Mouse (Mus musculus) thymus, adult 2 months (tissue): ENCODE data around the gene Map1s. TPM values are rescaled to one million over a fixed set of nuclear protein-coding genes. Genes with fewer than 3 reads are reported as not detected.

ENCODE experiments used
- DNase-seq: peaks from one replicate; pipeline ENCODE4 v3.0.0; 2021
- H3K27ac ChIP-seq: fragments of 200-500 bp; 2 replicates; pipeline ENCODE4 v1.5.1; 2012; ENCODE audit warnings: low read length, control low read depth; ENCODE audit not compliant: control insufficient read depth, insufficient read depth
- H3K27me3 ChIP-seq: fragments of 200-500 bp; 2 replicates; pipeline ENCODE4 v1.6.1; 2012; ENCODE audit warnings: mild to moderate bottlenecking, low read length, moderate library complexity, mixed read lengths; ENCODE audit not compliant: control insufficient read depth, insufficient read depth
- H3K36me3 ChIP-seq: fragments of 200-500 bp; 2 replicates; pipeline ENCODE4 v1.6.1; 2012; ENCODE audit warnings: mild to moderate bottlenecking, low read length, moderate library complexity; ENCODE audit not compliant: control insufficient read depth, insufficient read depth
- H3K4me1 ChIP-seq: fragments of 200-500 bp; replicated peaks from 2 replicates; pipeline ENCODE4 v1.6.1; 2012; ENCODE audit warnings: low read length; ENCODE audit not compliant: control insufficient read depth, insufficient read depth
- H3K4me3 ChIP-seq: fragments of 200-500 bp; 2 replicates; pipeline ENCODE4 v1.5.1; 2012; ENCODE audit warnings: mild to moderate bottlenecking, low read length, control low read depth, moderate library complexity; ENCODE audit not compliant: control insufficient read depth, insufficient read depth
- CTCF ChIP-seq: fragments of 200-500 bp; IDR thresholded peaks from 2 replicates; pipeline ENCODE4 v1.5.1; 2012; ENCODE audit warnings: mild to moderate bottlenecking, control low read depth, low read length, moderate library complexity, borderline replicate concordance; ENCODE audit not compliant: control insufficient read depth, poor library complexity, insufficient read depth; ENCODE audit errors: extremely low read depth
- POLR2A ChIP-seq: fragments of 200-500 bp; IDR thresholded peaks from 2 replicates; pipeline ENCODE4 v1.6.1; 2012; ENCODE audit warnings: mild to moderate bottlenecking, low read length, control low read depth, moderate library complexity; ENCODE audit not compliant: control insufficient read depth, poor library complexity, insufficient read depth; ENCODE audit errors: extremely low read depth
- WGBS: fragments of 180-500 bp; shearing (Covaris S2); methylation state at CpG from one replicate; pipeline ENCODE4 v1.1.7; 2018; 5-methylcytosine and 5-hydroxymethylcytosine counted together
- polyA plus RNA-seq: library from polyadenylated mRNA; depleted of rRNA; stranded (reverse); fragments of >200 nt; gene quantifications from 2 replicates; pipeline ENCODE4 v1.2.3, GENCODE M21; 2012

Gene Map1s
- polyA plus RNA-seq, 1 experiment = 145 TPM

DNA sequence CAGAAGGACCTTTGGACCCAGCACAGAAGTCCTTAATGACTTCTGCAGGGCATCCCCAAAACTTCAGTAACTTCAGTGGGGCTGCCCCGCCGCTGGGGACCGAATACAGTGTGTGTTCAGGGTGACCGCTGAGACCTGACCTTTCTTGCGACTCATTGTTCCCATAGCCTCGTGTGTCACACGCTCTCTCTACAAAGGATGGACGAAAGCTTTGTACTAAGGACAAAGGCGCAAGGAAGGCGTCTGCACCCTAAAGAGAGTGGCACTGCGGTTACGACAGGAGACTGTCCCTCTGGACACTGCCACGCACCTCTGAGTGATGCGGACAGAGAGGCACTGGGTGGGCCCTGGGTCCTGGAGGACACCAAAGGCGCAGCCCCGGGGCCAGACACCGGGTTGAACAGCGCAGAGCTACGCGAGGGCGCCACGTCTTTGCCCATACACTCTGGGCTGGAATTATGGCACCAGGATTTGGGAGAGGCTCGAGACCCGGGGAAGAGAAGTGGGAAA lies 41.0 kb upstream of the Map1s start:
- H3K27ac ChIP-seq = no peak overlapping the region
- H3K4me1 ChIP-seq = peaks cover 44% of the 10 kb centered on the region
- H3K36me3 ChIP-seq = no peaks in the 10 kb centered on the region
- TF ChIP-seq POLR2A = no peak
- no peak for TF ChIP-seq CTCF
- peak overlapping the region; percentile 59 for H3K4me3 ChIP-seq
- peaks cover 26% of the 10 kb centered on the region for H3K27me3 ChIP-seq
- peak; percentile 45 for DNase-seq
- WGBS = 2% methylated on average over 24 of the region's 24 CpGs

- H3K4me1 ChIP-seq = peaks cover 44% of the 10 kb centered on the region
- no peak overlapping the region for H3K27ac ChIP-seq
- no peaks in the 10 kb centered on the region for H3K36me3 ChIP-seq
- peak; percentile 100 for DNase-seq
- TF ChIP-seq POLR2A (peak; percentile 30; the same call in 1 of the 2 replicates), CTCF (no peak)
- peaks cover 26% of the 10 kb centered on the region for H3K27me3 ChIP-seq
- under 1% methylated on average over 46 of the region's 46 CpGs for WGBS
- H3K4me3 ChIP-seq = peak overlapping the region; percentile 59
Measured at GRCm38 (mm10) chr8:70865350-70866000, 40.3 kb upstream of the Map1s start.

DNA sequence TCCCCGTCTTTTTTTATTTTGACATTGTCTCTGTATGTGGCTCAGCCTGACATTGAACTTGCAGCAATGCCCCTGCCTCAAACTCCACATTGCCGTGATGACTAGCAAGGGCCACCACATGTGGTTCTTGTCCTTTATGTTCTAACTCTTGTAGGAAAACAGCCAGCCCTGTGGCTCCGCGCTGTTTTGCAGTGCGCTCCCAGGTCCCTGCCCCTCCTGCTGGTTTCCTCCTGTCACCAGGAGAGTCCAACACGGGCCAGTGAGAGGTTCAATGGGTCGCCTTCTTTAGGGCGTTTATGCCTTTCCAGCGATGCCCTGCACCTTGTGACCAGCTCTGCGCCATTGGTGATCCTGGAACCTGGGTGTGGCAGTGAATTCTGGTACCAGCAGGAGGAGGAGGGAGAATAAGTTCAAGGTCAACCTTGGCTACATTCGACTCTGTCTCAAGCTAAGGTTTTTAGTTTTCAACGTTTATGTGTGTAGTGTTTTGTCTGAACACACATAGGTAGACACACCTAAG lies 39.7 kb upstream of the Map1s start:
- 15% methylated on average over 12 of the region's 12 CpGs for WGBS
- TF ChIP-seq POLR2A (no peak), CTCF (no peak)

DNA sequence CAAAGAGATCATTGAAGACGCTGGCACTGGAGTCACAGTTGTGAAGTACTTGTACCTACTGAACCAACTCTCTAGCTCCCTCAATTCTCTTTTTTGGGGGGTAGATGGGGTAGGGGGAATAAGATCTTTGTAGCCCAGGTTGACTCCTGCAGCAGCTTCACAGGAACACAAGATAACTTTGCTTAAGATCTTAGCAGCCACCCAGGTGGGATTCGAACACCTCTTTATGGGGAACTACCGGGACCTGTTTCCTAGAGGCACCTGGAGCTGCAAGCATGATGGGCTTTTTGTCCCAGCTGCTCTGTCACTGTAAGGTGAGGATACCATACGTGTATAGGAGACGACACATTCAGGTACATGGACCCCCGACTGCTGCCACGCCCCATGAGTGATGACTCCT lies 39.2 kb upstream of the Map1s start:
- Histone ChIP-seq H3K27me3 (peaks cover 26% of the 10 kb centered on the region), H3K4me1 (peaks cover 44% of the 10 kb centered on the region), H3K4me3 (no peak overlapping the region), H3K27ac (no peak overlapping the region), H3K36me3 (no peaks in the 10 kb centered on the region)
- no peak for DNase-seq
- no peak for TF ChIP-seq POLR2A
- TF ChIP-seq CTCF = no peak
- 89% methylated on average over 7 of the region's 7 CpGs for WGBS

More for the DNA sequence above, 39.7 kb upstream of the Map1s start:
- Histone ChIP-seq H3K4me1 (peaks cover 44% of the 10 kb centered on the region), H3K36me3 (no peaks in the 10 kb centered on the region), H3K4me3 (peak overlapping the region; percentile 14), H3K27me3 (peaks cover 26% of the 10 kb centered on the region), H3K27ac (no peak overlapping the region)
- no peak for DNase-seq

- H3K4me1 ChIP-seq = peaks cover 41% of the 10 kb centered on the region
- no peaks in the 10 kb centered on the region for H3K36me3 ChIP-seq
- H3K4me3 ChIP-seq = no peak overlapping the region
- peaks cover 12% of the 10 kb centered on the region for H3K27me3 ChIP-seq
- H3K27ac ChIP-seq = no peak overlapping the region
- WGBS = 24% methylated on average over 40 of the region's 40 CpGs
- TF ChIP-seq POLR2A = no peak
- TF ChIP-seq CTCF = no peak
- peak; percentile 73 for DNase-seq
Measured at GRCm38 (mm10) chr8:70868559-70869198, 37.1 kb upstream of the Map1s start.

GRCm38 (mm10) chr8:70869199-70869571 lies 36.5 kb upstream of the Map1s start:
- Histone ChIP-seq H3K4me3 (no peak overlapping the region), H3K4me1 (peaks cover 36% of the 10 kb centered on the region), H3K27ac (no peak overlapping the region), H3K36me3 (no peaks in the 10 kb centered on the region), H3K27me3 (peaks cover 8% of the 10 kb centered on the region)
- no peak for DNase-seq
- WGBS = 46% methylated on average over 5 of the region's 5 CpGs
- TF ChIP-seq CTCF (no peak), POLR2A (no peak)
